Mouse (Mus musculus): ENCODE results near the gene Ppp1r3e.

Ppp1r3e gene

DNA sequence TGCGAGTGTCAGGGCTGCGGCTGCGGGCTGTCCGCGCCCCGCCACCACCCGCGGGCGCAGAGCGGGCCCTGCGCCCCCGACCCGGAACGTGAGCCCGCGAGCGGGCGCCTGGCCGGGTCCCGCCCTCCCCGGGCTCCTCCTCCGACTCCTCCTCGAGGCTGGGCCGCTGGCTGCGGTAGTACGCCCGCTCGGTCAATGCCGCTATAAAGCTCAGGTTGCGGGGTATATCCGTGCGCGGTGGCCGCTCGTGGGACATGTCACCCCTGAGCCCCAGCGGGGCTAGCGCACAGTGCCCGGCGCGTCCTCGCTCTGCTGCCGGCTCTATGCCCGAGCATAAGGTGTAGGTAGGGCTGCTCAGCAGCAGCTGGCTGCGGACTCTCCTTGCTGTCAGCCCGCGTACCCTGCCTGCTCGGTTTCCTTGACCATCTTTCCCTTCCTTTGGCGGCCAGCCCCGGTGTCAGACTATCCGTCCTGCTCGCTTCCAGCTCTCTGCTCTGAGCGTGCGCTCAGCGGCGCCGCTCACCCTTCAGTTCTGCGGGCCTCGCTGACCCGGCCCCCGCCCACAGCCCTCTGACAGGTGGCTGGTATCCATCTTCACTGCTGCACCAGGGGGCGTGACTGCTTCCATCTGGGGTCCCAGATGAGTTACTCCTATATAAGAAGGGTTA lies at the start of gene Ppp1r3e:
Ppp1r3e (minus strand) TSS at position 503 of the 668 bp plus-strand sequence.
- DNase-seq, result peak; percentile 79

GRCm38 (mm10) chr14:54926401-54927158 lies 49.2 kb upstream of the Ppp1r3e start:
- no peak for DNase-seq

GRCm38 (mm10) chr14:54925349-54926342 lies 48.3 kb upstream of the Ppp1r3e start, which contains the start of gene Efs:
Efs (minus strand) TSS chr14:54926126.
- peak; percentile 47 for DNase-seq

- no peak for DNase-seq
Observed at GRCm38 (mm10) chr14:54924641-54925348, 47.4 kb upstream of the Ppp1r3e start.

DNA sequence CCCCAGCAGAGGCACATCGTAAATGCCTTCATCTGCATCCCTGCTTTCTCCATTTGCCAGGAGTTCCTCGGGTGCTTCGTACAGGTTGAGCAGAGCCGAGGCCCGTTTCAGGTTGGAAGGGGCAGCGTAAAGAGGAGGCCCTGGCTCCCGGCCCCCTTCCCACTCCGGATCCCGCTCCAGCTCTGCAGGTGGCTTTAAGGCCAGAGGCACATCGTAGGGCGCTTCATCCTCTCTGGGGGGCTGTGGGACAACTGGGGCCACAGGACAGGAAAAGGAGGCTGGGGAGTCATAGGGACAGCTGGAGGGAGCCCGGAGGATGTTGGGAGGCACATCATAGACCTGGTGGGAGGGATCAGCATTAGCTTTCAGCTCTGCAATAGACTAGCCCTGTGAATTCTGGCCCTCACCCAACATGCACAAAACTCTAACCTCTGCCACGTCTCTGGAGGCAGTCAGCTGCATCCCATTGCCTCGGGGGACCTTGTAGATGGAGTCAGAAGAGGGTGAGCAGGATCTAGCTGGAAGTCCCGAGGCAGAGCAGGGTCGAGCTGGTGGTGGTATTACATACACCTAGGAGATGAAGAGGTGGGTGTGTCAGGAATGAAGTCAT lies 42.8 kb upstream of the Ppp1r3e start:
- DNase-seq, result no peak

DNA sequence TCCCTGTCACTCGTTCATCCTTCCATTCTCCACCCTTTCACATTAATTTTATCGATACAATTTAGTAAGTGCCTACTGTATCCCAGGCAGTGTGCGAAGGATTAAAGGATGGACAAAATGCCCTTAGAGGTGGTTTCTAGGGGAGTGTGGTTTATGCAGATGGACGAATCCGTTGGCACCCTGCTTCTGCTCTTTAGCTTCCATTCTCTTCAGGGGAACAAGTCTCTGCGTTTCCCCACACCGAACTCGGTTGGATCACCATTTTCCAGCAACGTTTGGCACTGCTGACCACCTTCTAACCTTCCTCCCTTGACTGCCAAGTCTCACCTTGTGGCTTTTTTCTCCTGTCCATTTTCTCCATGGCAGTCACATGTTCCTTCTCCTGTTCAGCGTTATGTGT lies 36.0 kb upstream of the Ppp1r3e start:
- no peak for DNase-seq

DNA sequence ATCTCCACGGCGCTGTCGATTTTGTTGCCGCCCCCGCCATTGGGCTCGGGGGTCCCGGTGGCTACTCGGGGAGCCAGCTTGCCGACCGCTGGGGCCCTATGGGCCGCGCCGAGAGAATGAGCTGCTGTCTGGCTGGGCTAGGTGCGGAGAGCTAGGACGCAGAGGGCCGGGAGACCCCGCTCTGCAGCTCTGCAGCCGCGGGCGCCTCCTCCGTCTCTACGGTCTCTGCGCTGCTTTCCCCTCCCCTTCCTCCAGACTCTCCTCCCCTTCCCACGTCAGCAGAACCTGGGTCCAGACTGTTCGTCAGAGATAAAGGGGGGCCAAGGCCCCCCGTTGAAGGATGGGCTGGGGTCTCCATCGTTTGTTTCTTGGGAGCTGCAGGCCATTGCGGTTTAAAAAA lies 35.5 kb upstream of the Ppp1r3e start, which contains the start of gene Slc22a17:
Slc22a17 (minus strand) TSS at position 247 of the 400 bp plus-strand sequence.
- peak; percentile 84 for DNase-seq

- DNase-seq, result peak; percentile 40
Observed at GRCm38 (mm10) chr14:54912109-54912850, 34.9 kb upstream of the Ppp1r3e start.

- no peak for DNase-seq
Observed at GRCm38 (mm10) chr14:54908682-54909081, 31.3 kb upstream of the Ppp1r3e start.

GRCm38 (mm10) chr14:54903641-54904040 lies 26.3 kb upstream of the Ppp1r3e start:
- DNase-seq, result no peak

GRCm38 (mm10) chr14:54900383-54900782 lies 23.0 kb upstream of the Ppp1r3e start:
- peak; percentile 53 for DNase-seq

- no peak for DNase-seq
Observed at GRCm38 (mm10) chr14:54897445-54897844, 20.1 kb upstream of the Ppp1r3e start.

GRCm38 (mm10) chr14:54894296-54895151 lies 17.2 kb upstream of the Ppp1r3e start:
- no peak for DNase-seq

- peak; percentile 99 for DNase-seq
Observed at GRCm38 (mm10) chr14:54893651-54894181, 16.4 kb upstream of the Ppp1r3e start.

GRCm38 (mm10) chr14:54892200-54892599 lies 14.8 kb upstream of the Ppp1r3e start, which contains the start of gene Pabpn1:
Pabpn1 (plus strand) TSS chr14:54892500.
- DNase-seq, result no peak

DNA sequence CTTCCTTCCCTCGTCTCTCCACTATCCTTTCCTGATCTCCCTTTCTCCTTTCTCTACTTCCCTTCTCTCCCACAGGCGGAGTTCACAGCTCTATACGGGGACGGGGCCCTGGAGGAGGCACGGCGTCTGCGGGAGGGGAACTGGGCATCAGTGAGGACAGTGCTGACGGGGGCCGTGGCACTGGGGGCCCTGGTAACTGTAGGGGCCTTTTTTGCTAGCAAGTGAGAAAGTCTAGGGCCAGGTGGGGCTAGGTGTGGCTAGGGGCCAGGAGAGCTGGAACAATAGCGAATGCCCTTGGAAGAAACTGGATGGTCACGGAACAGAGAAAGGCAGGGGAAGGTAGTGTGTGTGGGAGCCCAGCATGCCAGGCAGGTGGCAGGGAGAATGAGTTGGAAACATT lies 8.0 kb upstream of the Ppp1r3e start:
- no peak for DNase-seq

DNA sequence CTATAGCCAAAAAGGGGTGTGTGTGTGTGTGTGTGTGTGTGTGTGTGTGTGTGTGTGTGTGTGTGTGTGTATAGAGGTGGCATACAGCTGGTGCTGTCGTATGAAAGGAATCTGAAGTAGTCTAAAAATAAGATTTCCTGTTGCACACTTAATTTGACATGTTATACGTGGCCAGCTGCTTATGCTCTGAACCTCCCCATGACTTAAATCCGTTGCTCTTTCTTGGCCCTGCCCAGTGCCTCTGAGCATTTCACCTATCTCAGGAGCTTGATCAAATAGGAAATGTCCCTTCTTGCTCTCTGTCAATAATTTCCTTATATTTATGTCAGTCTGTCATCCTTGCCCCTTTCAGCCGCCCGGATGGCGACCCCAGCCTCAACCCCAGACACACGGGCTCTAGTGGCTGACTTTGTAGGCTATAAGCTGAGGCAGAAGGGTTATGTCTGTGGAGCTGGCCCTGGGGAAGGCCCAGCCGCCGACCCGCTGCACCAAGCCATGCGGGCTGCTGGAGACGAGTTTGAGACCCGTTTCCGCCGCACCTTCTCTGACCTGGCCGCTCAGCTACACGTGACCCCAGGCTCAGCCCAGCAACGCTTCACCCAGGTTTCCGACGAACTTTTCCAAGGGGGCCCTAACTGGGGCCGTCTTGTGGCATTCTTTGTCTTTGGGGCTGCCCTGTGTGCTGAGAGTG lies 6.8 kb upstream of the Ppp1r3e start:
- no peak for DNase-seq

GRCm38 (mm10) chr14:54883154-54884021 lies 6.0 kb upstream of the Ppp1r3e start, which contains the start of the genes Bcl2l2 and Gm20521:
Bcl2l2 (plus strand) TSS chr14:54883377.
Gm20521 (plus strand) TSS chr14:54883441.
- DNase-seq, result peak; percentile 70
